Mouse (Mus musculus) natural killer cell, adult 2 months (primary cell): ENCODE results near the gene Tgif1.
A peak's percentile ranks its signal among the peaks of the same experiment; 100 is the strongest.

Experiments used
- DNase-seq, 2 experiments: peaks; one replicate each; pipeline ENCODE4 v3.0.0; 2022; ENCODE audit warnings: low spot score in 2 of 2

Gene Tgif1

DNA sequence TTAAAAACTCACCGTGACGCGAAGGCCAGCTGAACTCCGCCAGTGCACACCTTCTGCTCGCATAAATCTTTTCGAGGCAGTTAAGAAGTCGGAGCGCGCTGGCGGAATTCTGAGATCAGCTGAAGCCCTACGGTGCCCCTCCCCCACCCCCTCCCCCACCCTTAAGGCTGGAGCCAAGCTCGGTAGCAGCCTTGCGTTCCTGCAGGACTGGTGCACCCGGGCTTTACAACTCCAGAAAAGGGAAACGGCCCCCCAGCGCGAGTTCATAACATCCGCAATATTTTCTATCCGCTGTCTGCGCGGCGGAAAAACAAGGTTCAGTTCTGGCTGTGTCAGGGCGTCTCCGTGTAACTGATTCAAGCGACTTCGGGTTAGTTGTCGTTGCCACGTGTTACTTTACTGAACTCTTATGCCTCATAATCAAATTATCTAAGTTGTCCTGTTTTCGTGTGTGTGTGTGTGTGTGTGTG lies at the start of gene Tgif1:
TSS of gene Tgif1 (minus strand) at position 111 of the 470 bp plus-strand sequence.
- peak; percentile 64 to 83 for DNase-seq

DNA sequence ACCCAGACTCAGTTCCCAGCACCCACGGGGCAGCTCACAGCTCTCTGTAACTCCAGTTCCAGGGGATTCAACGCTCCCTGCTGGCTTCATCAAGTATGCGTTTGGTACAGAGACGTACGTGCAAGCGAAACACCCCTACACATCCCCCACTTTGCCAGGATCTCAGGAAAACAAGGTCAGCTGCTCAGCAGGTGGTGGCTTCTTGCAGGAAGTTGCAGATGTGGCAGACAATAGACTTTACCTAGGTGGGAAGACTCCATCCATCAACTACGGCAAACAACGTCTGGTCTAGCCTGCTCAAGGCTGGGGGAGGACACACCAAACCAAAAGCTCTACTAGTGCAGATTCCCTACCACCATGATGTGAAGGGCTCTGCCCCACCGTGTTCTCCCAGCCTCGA lies 47.3 kb upstream of the Tgif1 start:
- DNase-seq, result no peak

DNA sequence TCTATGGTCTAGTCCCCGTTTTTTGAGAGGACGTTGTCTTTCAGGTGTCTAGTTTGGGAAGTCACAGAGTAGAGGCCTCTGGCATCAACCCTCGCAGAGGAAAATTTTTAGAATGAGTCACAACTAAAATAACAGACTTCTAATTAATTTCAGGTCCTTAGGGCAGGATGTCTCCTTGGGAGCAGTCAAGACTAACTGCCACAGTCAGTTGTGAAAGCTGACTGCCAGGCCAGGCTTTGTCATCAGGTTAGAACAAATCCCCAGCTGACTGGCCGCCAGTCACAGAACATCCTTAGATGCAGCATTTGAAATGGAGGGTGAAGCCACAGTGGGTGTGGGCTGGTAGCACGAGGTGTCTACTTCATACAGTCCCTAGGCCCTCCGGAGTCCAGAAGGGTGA lies 46.3 kb upstream of the Tgif1 start:
- DNase-seq, result no peak

DNA sequence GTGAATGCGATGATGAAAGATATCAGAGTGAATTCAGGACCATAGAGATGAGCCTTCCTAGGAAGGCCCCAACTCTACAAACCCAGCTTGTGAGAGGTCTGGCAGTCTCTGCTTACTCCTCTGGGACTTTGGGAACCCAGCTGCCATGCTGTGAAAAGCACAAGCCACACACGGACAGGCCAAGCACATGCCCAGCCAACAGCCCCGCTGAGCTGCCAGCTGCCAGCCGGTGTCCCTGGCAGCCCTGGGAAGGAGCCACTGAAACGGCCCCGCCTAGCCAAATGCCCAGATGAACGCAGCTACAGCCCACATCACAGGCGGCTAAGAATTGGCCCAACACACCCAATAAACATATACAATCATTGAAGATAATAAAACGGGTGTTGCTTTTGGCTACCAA lies 41.5 kb upstream of the Tgif1 start:
- DNase-seq, result no peak

DNA sequence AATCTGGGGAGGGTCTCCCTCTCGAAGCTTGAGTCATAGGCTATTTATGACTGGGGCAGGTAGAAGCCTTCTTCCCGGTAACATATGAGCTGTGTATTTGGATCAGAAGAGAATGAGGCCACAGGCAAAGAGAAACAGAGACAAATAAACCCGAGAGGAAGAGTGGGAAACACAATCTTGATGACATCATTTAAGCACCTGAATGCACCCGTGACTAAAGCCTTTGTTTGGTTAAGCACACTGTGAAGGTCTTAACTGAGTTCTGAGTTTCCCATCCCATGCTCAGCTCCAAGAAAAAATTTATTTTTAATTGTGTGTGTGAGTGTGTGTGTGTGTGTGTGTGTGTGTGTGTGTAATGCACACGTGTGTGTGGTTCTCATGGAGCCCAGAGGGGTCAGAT lies 39.8 kb upstream of the Tgif1 start:
- DNase-seq, result no peak

DNA sequence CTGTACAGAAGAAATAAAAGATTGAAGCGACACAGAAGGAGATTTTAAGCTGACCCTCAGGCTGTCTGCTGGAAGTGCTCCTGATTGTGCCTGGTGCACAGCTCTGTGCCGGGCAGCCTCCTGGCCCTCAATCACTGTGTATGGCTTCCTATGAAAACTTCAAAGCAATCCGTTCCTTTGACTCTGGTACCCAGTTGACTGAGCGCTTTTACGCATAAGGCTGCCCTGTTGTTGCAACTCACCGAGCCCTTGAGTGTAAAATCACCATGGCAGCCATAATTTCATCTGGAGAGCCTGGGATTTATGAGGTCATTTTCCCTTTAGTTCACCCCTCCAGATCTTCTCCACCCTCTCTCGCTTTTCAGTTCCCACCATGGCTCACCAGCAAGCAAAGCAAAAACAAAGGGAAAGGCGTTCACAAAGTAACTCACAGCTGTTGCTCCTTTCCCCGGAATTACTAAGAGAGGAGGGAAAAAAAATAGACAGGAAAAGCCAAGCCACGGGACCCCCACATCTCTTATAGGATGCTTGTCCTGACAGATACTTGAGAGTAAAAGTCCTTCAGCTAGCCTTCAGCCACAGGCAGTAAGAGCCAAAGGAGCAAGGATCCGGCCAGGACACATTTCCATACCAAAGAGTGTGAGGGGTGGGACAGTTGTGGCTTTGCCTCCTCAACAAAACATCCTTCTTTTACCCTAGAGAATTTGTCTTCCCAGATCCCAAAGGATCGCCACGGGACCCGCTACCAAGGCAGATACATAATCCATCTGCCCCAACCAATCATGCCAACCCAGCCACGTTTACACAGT lies 39.1 kb upstream of the Tgif1 start:
- no peak for DNase-seq

DNA sequence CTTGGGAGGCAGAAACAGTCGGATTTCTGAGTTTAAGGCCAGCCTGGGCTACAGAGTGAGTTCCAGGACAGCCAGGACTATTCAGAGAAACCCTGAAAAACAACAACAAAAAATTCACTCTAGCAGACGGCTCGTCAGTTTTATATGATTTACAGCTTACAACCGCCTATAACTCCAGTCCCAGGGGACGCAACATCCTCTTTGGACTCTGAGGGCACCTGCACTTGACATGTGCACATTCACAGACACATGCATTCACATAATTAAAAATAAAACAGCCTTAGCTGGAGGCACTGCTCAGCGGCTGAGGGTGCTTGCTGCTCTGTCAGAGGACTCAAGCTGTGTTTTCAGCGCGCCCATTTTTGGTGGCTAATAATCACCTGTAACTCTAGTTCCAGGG lies 37.2 kb upstream of the Tgif1 start:
- peak in 1 of 2 experiments; percentile 61 for DNase-seq

DNA sequence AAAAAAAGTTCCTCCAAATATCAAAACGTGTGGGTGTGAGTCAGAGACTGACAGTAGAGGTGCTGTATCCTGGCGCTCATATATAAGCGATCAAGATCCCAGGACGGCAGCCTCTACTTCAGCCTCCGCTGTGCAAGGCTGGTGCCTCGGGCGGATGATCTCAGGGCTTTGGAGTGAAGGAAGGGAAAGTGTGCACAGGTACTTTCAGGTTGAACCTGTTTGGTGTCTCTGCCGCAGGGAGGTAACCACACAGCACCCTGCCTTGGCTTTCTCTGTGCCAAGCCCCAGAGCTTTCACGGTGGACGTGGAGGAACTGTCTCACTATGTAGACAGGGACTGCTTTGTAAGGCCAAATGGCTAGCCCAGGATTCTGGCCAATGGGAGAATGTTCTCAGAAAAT lies 35.3 kb upstream of the Tgif1 start:
- no peak for DNase-seq

DNA sequence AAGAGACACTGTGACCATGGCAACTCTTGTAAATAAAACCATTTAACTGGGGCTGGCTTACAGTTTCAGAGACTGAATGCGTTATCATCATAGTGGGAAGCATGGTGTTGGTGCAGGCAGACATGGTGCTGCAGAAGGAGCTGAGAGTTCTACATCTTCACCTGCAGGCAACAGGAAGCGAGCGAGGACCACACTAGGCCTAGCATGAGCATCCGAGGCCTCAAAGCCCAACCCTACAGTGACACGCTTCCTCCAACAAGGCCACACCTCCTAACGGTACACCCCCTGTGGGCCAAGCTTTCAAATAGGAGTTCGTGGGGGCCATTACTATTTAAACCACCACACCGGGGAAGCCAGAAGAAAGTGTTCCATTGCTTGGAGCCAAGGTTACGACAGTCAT lies 34.5 kb upstream of the Tgif1 start:
- DNase-seq, result peak in 1 of 2 experiments; percentile 32

DNA sequence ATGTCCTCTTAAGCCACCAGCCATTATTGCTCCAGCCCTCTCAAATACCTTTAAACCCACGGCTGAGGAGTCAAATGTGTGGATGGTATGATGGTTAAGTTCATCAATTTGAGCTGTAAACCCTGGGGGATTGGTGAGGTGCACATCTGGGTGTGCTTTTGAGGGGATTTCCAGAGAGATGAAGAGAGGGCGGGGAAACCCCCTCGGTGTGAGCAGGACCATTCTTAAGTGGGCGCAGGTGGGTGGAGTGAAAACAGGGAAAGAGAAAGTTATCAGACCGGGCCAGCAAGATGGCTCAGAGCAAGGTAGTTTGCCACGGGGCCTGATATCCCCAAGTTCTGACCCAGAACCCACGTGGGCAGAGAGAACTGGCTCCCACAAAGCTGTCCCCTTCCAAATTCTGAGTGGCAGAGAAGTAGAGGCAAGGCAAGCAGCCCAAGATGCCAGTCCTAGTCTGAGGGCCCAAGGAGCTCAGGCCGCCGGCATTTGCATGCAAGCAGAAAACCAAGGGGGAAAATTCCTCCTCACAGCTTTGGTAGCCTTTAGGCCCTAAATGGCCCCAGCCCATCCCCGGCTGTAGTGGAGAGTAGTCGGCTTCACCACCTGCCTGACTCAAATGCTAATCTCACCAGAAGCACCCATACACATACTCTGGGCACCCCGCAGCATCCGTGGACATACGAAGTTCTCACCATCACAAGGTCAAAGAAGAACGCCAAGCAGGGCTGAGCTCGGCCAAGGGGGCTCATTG lies 33.5 kb upstream of the Tgif1 start:
- DNase-seq, result peak; percentile 21 to 75

DNA sequence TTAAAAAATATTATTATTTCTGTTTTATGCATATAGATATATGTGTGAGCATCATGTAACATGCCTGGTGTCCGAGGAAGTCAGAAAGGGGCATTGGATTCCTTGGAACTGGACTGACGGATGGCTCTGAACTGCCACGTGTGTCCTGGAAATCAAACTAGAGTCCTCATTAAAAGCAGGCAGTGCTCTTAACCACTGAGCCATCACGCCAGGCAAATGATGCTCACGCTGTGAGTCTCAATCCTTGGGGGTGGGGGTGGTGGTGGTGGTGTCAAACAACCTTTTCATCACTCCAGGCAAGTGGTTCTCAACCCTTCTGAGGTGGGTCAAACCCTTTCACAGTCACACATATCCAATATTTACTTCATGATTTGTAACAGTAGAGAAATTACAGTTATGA lies 32.5 kb upstream of the Tgif1 start:
- no peak for DNase-seq

DNA sequence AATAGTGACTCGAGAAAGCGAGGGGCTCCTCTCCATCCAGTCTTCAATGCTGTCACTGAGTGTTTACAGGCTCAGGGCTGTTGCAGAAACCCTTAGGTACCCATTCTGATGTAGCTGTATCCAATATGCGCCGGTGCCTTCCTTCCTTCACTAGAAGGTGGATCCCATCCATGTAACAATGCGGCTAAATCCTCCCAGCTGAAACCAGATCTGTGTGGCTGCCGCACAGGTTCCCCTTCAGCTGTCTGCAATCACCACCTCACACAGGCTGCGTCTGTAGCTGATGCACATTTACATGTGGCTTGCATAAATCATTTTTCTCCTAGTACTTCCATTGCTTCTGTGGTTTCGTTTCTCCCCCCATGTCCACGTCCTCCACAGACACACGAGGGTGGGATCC lies 28.6 kb upstream of the Tgif1 start:
- no peak for DNase-seq

DNA sequence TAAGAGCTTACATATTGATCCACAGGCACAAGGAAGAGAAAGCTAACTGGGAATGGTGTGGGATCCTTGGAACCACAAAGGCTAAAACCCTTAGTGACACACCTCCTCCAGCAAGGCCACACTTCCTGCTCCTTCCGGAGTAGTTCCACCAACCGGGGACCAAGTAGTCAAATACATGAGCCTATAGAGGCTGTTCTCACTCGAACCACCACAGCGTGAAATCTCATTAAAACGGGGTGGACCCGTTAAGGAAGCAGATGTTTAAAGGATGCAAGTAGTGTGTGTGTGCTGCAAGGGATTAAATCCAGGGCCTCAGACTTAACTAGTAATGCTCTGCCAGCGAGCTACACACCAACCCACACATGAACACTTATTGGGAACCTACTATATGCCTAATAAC lies 27.8 kb upstream of the Tgif1 start:
- no peak for DNase-seq

DNA sequence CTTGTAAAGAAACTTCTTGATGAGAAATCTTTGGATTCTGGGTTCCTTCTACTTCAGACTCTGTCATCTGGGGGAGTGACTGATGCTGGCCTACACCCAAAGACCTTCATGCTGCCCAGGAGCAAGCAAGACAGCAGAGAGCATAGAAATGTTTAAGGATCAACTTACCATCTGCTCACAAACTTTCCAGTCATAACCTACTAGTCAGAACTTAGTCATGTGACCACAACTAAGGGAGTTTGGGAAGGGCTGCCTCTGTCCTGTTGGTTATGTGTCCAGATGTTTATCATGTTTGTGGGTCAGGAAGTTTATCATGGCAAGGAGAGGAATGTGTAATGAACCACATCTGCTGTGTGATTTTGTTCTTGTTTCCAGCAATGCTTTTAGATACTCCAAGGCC lies 24.9 kb upstream of the Tgif1 start:
- DNase-seq, result no peak

DNA sequence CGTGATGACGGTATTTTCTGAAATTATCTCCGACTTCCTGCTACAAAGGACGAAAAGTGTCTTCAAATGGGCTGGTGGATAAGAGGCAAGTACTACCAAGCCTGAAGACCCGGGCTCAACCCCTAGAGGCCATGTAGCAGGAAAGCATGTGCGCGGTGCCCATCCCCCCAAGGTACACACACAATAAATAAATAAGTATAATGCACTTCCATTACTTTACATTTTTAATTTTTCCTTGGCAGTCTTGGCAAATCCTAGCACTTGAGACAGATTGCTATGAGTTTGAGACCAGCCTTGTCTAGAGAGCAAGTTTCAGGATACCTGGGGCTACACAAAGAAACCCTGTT lies 20.4 kb upstream of the Tgif1 start:
- no peak for DNase-seq

DNA sequence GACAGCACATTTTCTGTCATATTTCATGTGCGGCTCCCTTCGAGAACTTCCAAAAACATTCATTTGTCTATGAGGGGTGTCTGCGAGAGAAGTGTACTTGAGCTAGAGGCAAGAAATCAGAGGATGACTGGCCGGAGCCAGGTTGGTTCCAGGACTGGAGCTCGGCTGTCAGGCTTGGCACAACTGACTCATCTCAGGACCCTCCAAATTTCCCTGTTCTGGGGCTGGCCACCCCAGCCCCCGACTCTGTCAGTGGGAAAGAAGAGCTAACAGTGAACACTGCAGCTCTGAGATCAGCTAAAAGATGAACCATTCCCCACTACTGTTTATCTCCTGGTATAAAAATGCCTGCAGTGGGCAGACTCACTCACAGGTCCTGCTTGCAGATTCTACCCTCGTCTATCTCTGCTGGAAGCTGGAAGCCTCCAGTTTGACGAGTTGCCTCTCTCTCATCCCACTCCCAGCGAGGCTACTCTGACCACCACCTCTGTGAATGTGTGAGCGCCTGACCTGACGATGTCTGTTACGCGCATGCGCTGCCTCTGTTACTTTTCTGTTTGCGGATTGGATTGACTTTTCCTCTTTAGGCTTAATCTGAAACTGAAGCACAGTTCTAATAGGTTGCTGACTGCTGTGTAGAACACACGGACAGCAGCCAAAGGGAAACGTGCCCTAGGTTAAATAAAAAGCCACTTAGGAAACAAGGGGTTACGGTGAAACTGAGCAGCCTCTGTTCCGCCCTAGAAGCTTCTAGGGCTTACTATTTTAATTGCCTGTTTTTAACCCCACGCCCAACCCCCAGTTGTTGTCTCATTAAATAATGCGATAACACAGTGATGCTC lies 19.8 kb upstream of the Tgif1 start:
- no peak for DNase-seq

DNA sequence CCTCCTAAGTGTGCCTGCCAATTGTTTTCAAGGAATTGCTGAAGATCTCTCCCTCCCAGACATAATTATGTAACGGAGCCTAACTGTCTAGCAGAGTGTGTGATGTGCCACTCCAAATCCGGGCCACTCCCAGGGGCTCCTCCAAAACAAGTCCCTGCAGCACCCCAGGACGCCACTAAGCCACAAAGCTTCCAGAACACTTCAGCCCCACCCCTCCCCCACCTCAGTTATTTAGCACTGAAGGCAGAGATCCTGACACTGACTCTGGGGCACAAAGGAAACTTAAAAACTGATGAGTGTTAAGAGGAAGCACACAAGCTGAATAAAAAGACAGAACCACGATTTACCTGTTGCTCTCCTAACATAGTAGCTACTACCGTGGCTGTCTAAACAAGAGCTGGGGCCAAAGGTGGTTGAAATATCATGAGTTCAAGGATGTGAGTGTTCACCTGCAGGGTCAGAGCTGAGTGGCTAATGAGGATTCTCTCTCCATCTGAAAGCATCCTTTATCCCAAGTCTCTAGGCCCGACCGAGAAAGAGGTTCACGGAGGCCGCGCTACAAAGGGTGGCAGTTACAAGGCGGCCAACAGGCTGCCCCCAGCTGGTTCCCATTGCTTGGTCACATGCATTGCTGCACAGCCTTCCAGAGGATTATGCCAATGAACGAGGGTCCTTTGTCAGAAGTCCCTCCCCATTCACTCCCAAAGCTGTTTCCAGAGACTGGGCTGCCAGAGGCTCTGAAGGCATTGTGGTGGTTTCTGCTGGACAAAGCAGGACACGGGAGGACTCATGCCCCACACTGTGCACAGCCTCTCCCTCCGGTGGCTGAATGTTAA lies 19.0 kb upstream of the Tgif1 start:
- DNase-seq, result no peak

DNA sequence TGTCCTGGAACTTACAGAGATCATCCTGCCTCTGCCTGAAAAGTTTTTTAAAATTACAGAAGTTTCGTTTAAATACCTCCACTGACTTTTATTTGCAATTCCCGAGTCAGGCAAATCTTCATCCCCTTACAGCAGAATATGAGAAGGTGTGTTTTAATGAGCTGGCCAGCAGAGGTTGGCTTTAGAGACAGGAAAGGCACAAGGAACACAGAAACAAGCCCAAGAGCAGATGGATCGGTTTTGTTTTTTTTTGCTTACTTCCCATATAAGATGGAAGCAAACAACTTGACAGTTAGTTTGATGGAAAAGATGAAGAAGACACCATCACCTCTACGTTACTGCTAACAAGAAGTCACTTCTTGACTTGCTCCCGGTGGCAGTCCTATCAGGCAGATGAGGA lies 18.3 kb upstream of the Tgif1 start:
- no peak for DNase-seq

DNA sequence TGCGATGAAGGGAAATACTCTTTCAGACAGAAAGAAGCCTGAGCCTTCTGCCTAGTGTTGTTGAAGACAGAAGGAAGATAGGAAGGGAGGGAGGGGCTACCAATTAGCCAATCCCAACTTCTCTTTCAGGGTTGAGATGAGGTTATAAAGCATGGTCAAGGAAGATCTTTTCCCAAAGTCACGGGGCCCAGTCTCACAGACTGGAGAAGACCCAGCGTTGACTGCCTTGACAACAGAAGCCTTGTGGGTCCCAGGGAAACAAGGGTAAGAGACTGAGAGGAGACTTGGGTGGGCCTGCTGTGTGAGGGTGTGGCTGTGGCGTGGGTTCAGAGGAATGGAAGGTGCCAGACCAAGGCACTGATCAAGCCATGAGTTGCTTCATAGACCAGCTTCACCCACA lies 17.2 kb upstream of the Tgif1 start:
- no peak for DNase-seq

DNA sequence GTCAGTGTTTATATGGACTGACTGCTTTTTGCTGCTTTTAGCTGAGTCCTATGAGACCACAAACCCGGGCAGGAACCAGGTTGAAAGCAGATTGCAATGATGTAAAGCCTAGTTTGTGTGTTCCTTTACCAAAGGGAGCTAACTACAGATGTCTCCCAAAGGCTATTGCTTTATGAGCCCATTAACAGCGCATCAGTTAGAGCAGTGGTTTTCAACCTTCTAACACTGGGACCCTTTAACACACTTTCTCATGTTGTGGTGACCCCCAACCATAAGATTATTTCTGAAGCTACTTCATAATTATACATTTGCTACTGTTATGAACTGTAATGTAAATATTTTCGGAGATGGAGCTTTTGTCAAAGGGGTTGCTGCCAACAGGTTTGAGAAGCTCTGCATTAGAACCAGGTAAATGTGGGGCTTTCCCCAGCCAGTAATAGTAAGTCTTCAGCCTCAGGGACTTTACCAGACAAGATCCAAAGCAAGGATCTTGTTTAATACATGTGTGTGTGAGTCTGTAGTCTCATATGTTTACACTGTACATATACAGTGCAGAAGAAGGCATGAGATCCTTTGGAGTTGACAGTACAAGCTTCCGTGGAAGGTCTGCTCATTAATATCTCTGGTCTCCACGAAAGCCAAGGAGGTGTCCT lies 15.4 kb upstream of the Tgif1 start:
- DNase-seq, result no peak

DNA sequence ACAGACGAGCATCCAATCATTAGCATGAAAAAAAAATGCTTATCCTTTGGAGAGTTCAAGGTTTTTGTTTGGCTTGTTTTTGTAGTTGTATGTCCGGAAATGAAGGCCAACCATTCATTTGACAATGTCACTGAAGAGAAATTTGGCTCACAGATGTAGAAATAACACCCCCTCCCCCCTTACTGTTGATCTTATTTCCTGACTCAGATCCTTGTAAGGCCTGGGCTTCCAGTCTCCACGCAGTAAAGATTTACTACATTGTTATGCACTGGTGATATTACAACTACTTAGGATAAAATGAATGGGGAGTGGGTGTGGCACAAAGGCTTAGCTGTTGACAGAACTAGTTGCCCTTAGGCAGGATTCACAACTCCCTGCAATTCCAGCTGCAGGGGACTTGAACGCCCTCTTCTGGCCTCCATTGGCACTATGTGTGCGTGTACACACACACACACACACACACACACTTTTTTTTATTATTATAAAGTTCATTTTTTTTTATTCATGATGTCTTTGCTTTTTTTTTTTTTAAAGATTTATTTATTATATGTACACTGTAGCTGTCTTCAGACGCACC lies 13.3 kb upstream of the Tgif1 start:
- DNase-seq, result no peak
